Mouse (Mus musculus) intestine, embryonic 14.5 days (tissue): Measurements from ENCODE around the gene Agmo. TPM values are rescaled to one million over a fixed set of nuclear protein-coding genes. Genes with fewer than 3 reads are reported as not detected.

Source experiments
- ATAC-seq: fragments of 200-750 bp; cut with Nextera tagmentation; replicated peaks from 2 replicates; pipeline ENCODE4 v1.8.0; 2017; ENCODE audit warnings: low read depth, moderate number of reproducible peaks, moderate TSS enrichment, moderate library complexity; ENCODE audit not compliant: low FRiP score, low TSS enrichment
- DNase-seq: peaks from one replicate; pipeline ENCODE4 v3.0.0-alpha.2; 2018; ENCODE audit warnings: low spot score
- H3K27ac ChIP-seq: fragments of 300-500 bp; sonication (generic); 2 replicates; pipeline ENCODE4 v1.5.1; 2014; ENCODE audit warnings: low read depth, mild to moderate bottlenecking, control low read depth
- H3K27me3 ChIP-seq: fragments of 300-500 bp; sonication (generic); replicated peaks from 2 replicates; pipeline ENCODE4 v1.6.1; 2014; ENCODE audit warnings: low read length, control low read depth; ENCODE audit not compliant: control insufficient read depth, insufficient read depth
- H3K36me3 ChIP-seq: fragments of 300-500 bp; sonication (generic); 2 replicates; pipeline ENCODE4 v1.6.1; 2014; ENCODE audit warnings: low read length, control low read depth; ENCODE audit not compliant: control insufficient read depth, insufficient read depth
- H3K4me1 ChIP-seq: fragments of 300-500 bp; sonication (generic); replicated peaks from 2 replicates; pipeline ENCODE4 v1.6.1; 2014; ENCODE audit warnings: low read length, control low read depth, mixed read lengths; ENCODE audit not compliant: control insufficient read depth, insufficient read depth
- H3K4me2 ChIP-seq: fragments of 300-500 bp; sonication (generic); 2 replicates; pipeline ENCODE4 v1.6.1; 2014; ENCODE audit warnings: low read length
- H3K4me3 ChIP-seq: fragments of 300-500 bp; sonication (generic); 2 replicates; pipeline ENCODE4 v1.5.1; 2014; ENCODE audit warnings: low read depth, low read length, control low read depth, mixed read lengths
- H3K9ac ChIP-seq: fragments of 300-500 bp; sonication (generic); 2 replicates; pipeline ENCODE4 v1.6.1; 2014; ENCODE audit warnings: mild to moderate bottlenecking, low read length
- H3K9me3 ChIP-seq: fragments of 300-500 bp; sonication (generic); 2 replicates; pipeline ENCODE4 v1.6.1; 2016; ENCODE audit warnings: low read length, control low read depth; ENCODE audit not compliant: control insufficient read depth
- WGBS: fragments of 180-500 bp; shearing (Covaris S2); extraction: QIAGEN DNeasy Blood & Tissue Kit; methylation state at CpG from one replicate; pipeline ENCODE4 v1.1.7; 2014; 5-methylcytosine and 5-hydroxymethylcytosine counted together
- polyA plus RNA-seq: library from polyadenylated mRNA; unstranded; fragments of >200 nt; fragmentation: Nextera tagmentation; extraction: Ambion mirVana; gene quantifications from 2 replicates; pipeline ENCODE4 v1.2.1, GENCODE M21; 2014

The Agmo gene
- polyA plus RNA-seq, 1 experiment from 2014 or later, result 0.72 TPM

GRCm38 (mm10) chr12:37268636-37269152 lies 27.3 kb downstream of the Agmo start:
- 32% methylated on average over 6 of the region's 6 CpGs for WGBS
- DNase-seq, result no peak
- Histone ChIP-seq H3K9ac (no peak overlapping the region), H3K4me3 (no peak overlapping the region), H3K4me2 (no peak overlapping the region), H3K36me3 (no peaks in the 10 kb centered on the region), H3K27me3 (no peaks in the 10 kb centered on the region), H3K4me1 (no peaks in the 10 kb centered on the region), H3K9me3 (no peaks in the 10 kb centered on the region), H3K27ac (no peak overlapping the region)
- ATAC-seq, result no peak

GRCm38 (mm10) chr12:37272660-37273059 lies 31.2 kb downstream of the Agmo start:
- Histone ChIP-seq H3K4me2 (no peak overlapping the region), H3K4me3 (no peak overlapping the region), H3K4me1 (no peaks in the 10 kb centered on the region), H3K27me3 (no peaks in the 10 kb centered on the region), H3K27ac (no peak overlapping the region), H3K9ac (no peak overlapping the region), H3K9me3 (no peaks in the 10 kb centered on the region), H3K36me3 (no peaks in the 10 kb centered on the region)
- 60% methylated on average over 3 of the region's 3 CpGs for WGBS
- ATAC-seq, result no peak
- no peak for DNase-seq

GRCm38 (mm10) chr12:37273964-37274657 lies 32.7 kb downstream of the Agmo start:
- Histone ChIP-seq H3K27ac (no peak overlapping the region), H3K36me3 (no peaks in the 10 kb centered on the region), H3K4me3 (no peak overlapping the region), H3K4me2 (no peak overlapping the region), H3K9ac (no peak overlapping the region), H3K4me1 (no peaks in the 10 kb centered on the region), H3K9me3 (no peaks in the 10 kb centered on the region), H3K27me3 (no peaks in the 10 kb centered on the region)
- no peak for ATAC-seq
- 65% methylated on average over 5 of the region's 5 CpGs for WGBS
- no peak for DNase-seq

GRCm38 (mm10) chr12:37274658-37275019 lies 33.2 kb downstream of the Agmo start:
- H3K4me3 ChIP-seq, result no peak overlapping the region
- H3K36me3 ChIP-seq, result no peaks in the 10 kb centered on the region
- no peak overlapping the region for H3K27ac ChIP-seq
- no peaks in the 10 kb centered on the region for H3K9me3 ChIP-seq
- no peak for ATAC-seq
- no peak overlapping the region for H3K9ac ChIP-seq
- no peaks in the 10 kb centered on the region for H3K4me1 ChIP-seq
- DNase-seq, result no peak
- no peak overlapping the region for H3K4me2 ChIP-seq
- 60% methylated on average over 2 of the region's 2 CpGs for WGBS
- no peaks in the 10 kb centered on the region for H3K27me3 ChIP-seq

GRCm38 (mm10) chr12:37306956-37307466 lies 65.6 kb downstream of the Agmo start:
- ATAC-seq, result no peak
- H3K27ac ChIP-seq, result no peak overlapping the region
- no peaks in the 10 kb centered on the region for H3K36me3 ChIP-seq
- no peaks in the 10 kb centered on the region for H3K27me3 ChIP-seq
- no peak overlapping the region for H3K9ac ChIP-seq
- 59% methylated on average over 1 of the region's 1 CpGs for WGBS
- no peaks in the 10 kb centered on the region for H3K9me3 ChIP-seq
- no peak overlapping the region for H3K4me3 ChIP-seq
- no peak overlapping the region for H3K4me2 ChIP-seq
- no peaks in the 10 kb centered on the region for H3K4me1 ChIP-seq
- DNase-seq, result no peak

GRCm38 (mm10) chr12:37310786-37311185 lies 69.3 kb downstream of the Agmo start:
- H3K27ac ChIP-seq, result no peak overlapping the region
- no peak overlapping the region for H3K9ac ChIP-seq
- no peaks in the 10 kb centered on the region for H3K27me3 ChIP-seq
- 52% methylated on average over 1 of the region's 1 CpGs for WGBS
- H3K4me2 ChIP-seq, result no peak overlapping the region
- DNase-seq (no peak), ATAC-seq (no peak)
- no peak overlapping the region for H3K4me3 ChIP-seq
- no peaks in the 10 kb centered on the region for H3K36me3 ChIP-seq
- no peaks in the 10 kb centered on the region for H3K4me1 ChIP-seq
- no peaks in the 10 kb centered on the region for H3K9me3 ChIP-seq

GRCm38 (mm10) chr12:37322860-37323259 lies 81.4 kb downstream of the Agmo start:
- H3K4me3 ChIP-seq, result no peak overlapping the region
- no peak for ATAC-seq
- no peaks in the 10 kb centered on the region for H3K36me3 ChIP-seq
- H3K4me1 ChIP-seq, result no peaks in the 10 kb centered on the region
- H3K27ac ChIP-seq, result no peak overlapping the region
- 56% methylated on average over 3 of the region's 3 CpGs for WGBS
- DNase-seq, result no peak
- no peak overlapping the region for H3K9ac ChIP-seq
- no peaks in the 10 kb centered on the region for H3K9me3 ChIP-seq
- H3K4me2 ChIP-seq, result no peak overlapping the region
- H3K27me3 ChIP-seq, result no peaks in the 10 kb centered on the region

- H3K4me2 ChIP-seq, result no peak overlapping the region
- H3K4me3 ChIP-seq, result no peak overlapping the region
- no peaks in the 10 kb centered on the region for H3K9me3 ChIP-seq
- no peaks in the 10 kb centered on the region for H3K36me3 ChIP-seq
- H3K27ac ChIP-seq, result no peak overlapping the region
- H3K27me3 ChIP-seq, result no peaks in the 10 kb centered on the region
- WGBS, result 62% methylated on average over 5 of the region's 5 CpGs
- no peaks in the 10 kb centered on the region for H3K4me1 ChIP-seq
- ATAC-seq, result no peak
- DNase-seq, result no peak
- no peak overlapping the region for H3K9ac ChIP-seq
Observed at GRCm38 (mm10) chr12:37334987-37335386, 93.5 kb downstream of the Agmo start.

- Histone ChIP-seq H3K27ac (no peak overlapping the region), H3K27me3 (no peaks in the 10 kb centered on the region), H3K9me3 (no peaks in the 10 kb centered on the region), H3K4me3 (no peak overlapping the region), H3K4me1 (no peaks in the 10 kb centered on the region), H3K9ac (no peak overlapping the region), H3K4me2 (no peak overlapping the region), H3K36me3 (no peaks in the 10 kb centered on the region)
- no peak for DNase-seq
- WGBS, result 50% methylated on average over 5 of the region's 5 CpGs
- no peak for ATAC-seq
Observed at GRCm38 (mm10) chr12:37344225-37344624, 102.8 kb downstream of the Agmo start.
